Mouse (Mus musculus): ENCODE data around the gene Crygb.
A peak's percentile ranks its signal among the peaks of the same experiment; 100 is the strongest.

The Crygb gene

DNA sequence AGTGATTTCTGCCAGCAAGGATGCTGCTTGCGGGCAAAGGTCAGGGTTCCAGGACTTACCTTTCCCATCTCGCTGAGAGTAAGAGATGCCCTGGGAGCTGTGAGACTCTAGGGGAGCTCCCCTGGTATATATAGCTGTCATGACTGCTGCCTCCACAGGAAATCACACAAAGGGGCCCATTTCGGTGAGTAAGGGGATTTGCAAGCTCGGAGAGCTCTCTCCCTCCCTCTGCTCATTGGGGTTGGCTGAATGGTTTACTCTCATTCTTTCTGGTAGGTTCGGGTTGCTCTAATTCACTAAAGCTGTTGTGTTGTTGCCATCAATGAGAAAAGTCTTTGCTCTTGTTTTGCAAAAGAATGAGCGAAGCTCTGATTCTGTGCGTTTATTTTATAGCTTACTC lies at the start of gene Crygb:
Crygb (minus strand) TSS at position 101 of the 400 bp plus-strand sequence.
- DNase-seq, result no peak

- DNase-seq, result no peak
These were observed 49.6 kb upstream of the Crygb start for GRCm38 (mm10) chr1:65131671-65132070.

DNA sequence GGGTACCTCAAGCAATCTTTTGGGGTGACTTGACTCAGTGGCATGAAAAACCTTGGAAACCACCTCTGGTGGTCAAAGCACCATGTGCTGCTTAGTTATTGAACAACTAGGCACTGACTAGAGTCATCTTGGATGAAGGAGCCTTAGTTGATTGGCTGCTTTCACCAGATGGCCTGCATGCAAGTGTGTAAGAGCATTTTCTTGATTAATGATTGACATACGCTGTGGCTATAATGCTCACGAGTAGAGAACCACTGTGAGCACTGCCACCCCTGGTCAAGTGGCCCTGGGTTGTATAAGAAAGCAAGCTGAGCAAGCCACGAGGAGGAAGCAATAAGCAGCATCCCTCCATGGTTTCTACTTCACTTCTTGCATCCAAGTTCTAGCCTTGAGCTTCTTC lies 48.1 kb upstream of the Crygb start:
- DNase-seq, result no peak

- DNase-seq, result no peak
These were observed 47.6 kb upstream of the Crygb start for GRCm38 (mm10) chr1:65129634-65130180.

DNA sequence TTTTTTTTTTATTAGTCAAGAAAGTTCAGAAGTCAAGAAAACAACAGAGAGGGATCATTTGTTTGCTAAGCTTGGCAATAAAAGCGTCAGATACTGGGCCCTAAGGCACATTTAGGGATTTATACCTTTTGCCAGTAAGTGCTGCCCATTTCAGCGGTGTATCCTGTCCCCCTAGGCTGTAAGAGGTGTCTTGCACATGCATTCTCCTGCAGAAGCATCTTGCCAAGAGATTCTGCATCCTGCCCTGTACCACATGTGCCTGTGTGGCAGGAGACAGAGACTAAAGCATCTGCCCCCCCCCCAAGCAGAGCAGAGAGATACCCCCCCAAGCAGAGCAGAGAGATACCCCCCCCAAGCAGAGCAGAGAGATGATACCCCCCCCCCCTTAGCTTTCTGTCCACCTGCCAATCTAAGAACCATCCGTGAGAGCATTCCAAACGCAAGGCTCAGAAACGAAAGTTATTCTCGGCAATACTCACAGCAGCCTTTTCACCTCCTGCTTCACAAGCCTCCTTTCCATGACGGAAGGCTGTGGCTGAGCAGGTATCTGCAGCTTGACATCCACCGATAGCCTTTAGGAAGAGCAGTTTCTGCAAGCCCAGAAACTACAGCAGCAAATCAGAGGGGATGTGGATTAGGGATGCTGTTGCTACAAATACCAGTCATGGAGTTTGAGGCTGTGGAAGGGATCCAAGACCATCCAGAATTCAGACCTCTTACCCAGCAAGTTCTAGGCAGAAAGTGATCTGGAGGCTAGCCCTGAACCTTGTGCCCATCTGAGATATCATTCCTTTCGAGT lies 40.7 kb upstream of the Crygb start, which contains the start of gene D630023F18Rik:
D630023F18Rik (minus strand) TSS at position 641 of the 799 bp plus-strand sequence.
- no peak for DNase-seq

- no peak for DNase-seq
These were observed 37.4 kb upstream of the Crygb start, which contains the start of gene Gm28845 for GRCm38 (mm10) chr1:65119438-65119837. TSS of gene Gm28845 (minus strand) at chr1:65119558.

- DNase-seq, result no peak
These were observed 36.2 kb upstream of the Crygb start for GRCm38 (mm10) chr1:65118150-65118913.

- no peak for DNase-seq
These were observed 31.6 kb upstream of the Crygb start for GRCm38 (mm10) chr1:65113536-65114172.

- no peak for DNase-seq
These were observed 30.7 kb upstream of the Crygb start for GRCm38 (mm10) chr1:65112807-65113196.

GRCm38 (mm10) chr1:65112031-65112806 lies 30.1 kb upstream of the Crygb start:
- peak; percentile 17 for DNase-seq

DNA sequence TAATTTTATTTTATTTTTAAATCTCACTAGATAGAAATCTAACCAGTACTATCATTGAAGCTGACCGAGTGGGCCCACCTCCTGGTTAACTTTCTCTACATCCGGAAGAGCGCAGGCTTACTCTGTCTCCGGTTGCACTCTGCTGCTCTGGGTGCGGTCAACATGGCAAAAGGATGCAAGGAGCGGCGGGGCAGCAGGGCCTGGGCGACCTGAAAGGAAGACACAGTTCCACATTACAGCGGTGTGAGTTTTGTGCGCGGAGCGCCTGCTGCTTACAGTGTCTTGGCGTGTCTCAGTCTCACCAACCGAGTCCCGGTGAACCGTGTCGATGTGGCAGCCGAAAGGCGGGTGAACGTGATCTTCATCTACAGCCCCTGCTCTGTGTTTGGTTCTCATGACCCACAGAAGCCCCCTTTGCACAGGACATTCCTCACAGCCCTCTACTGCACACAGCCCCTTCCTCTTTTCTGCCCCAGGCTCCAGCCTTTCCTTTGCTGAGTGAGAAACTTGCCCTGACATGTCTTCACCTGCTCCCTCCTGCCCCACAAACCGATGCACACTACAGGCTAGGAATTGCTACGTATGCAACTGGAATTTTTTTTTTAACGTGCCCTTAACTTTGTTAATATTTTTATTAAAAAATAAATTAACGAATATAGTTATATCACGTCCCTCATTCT lies 27.8 kb upstream of the Crygb start:
- no peak for DNase-seq

- DNase-seq, result no peak
These were observed 27.1 kb upstream of the Crygb start for GRCm38 (mm10) chr1:65109196-65109595.

GRCm38 (mm10) chr1:65107654-65108279 lies 25.7 kb upstream of the Crygb start:
- no peak for DNase-seq

DNA sequence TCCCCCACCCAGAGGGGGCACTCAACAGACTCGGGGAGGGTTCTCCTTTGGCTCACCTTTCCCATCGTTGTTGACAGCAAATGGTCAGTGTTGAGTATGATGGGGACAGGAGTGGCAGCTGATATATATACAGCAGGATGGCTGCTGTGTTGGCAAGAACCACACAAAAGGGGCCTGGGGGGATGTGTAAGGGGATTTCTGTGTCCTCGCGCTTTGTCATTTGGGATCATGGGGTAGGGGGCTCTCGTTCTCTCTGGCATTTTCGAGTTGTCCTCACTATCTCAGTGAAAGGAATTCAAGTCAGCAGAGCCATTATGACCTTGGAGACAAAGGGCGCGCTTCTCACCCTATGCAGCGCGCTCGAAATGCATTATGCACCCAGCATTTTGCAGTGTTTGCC lies 21.2 kb upstream of the Crygb start, which contains the start of gene Cryga:
Cryga (minus strand) TSS at position 101 of the 400 bp plus-strand sequence.
- no peak for DNase-seq

DNA sequence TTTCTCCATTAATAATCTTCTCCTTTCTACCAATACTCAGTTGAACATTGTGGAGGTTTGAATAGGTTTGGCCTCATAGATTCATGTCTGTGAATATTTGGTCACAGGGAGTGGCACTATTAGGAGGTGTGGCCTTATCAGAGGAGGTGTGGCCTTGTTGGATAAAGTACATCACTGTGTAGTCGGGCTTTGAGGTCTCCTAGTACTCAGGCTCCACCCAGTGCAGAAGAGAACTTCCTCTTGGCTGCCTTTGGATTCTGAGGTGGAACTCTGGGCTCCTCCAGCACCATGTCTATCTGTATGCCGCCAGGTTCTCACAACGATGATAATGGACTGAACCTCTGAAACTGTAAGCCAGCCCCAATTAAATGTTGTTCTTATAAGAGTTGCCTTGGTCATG lies 14.9 kb upstream of the Crygb start:
- no peak for DNase-seq

DNA sequence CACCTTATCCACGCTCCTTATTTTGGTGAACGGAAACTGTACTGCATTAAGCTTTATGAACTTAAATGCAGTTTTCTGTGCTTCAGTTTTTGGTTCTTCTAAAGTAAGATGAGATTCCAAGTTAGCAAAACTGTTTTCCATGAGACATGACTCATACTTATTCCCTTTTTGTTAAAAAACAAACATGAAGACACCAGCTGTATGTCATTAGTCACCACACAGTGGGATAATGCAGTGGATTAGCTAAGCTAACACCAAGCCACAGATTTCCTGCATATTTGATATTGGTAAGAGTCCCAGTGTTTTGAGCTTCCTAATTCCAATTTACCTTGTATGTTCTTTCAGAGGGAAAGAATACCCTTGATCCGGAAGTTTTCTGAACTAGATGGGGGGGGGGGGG lies 9.5 kb upstream of the Crygb start:
- no peak for DNase-seq

DNA sequence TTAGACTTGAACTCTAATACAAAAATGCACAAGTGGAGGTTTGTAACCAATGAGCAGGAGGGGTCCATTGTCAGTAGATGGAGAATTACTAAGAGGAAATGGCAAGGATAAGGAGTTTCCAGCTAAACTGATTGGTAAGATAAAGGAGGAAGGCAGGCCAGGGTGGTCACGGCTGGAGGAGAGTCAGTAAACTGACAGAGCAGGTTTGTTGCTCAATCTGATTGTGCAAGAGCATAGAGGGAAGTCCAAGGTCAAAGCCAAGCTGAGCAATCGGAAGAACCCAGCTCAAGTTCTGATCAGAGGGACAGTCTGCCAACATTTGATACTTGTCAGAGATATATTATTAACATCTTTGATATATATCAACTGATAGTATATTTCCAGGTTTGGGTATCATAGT lies 8.3 kb upstream of the Crygb start:
- DNase-seq, result no peak

DNA sequence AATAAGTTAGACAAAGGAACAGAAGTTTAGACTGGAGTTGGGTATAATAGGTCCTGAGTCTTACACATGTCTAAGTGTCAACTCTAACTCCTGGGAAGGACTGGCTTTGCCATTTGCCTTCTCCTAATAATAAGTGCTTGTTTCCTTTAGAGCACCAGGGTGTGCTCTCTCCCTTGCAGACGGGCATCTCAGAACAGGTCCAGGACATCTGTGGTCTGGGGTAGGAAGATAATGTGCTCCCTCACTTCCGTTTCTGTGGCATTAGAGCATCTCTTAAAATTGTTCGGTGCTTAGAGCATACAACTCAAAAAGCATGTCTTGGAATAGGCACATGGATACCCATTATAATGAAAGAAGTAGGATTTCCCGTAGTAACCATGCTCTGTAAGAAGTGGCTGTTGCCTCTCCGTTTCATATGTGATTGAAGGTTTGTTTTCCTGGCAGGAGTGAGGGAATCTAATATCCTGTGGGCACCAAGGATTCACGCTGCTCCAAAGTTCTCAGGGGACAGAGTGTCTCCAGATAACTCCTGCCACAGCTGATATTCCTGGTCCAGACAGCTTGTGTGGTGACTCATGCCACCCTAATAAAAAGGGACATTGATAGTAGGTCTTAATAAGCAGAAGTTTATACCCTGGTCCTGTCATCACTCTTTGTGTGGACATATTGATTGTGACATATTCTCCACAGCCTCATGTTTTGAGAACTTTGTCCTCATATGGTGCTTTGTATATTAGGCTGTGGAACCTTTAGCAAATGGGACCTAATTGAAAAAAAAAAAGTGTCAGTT lies 6.7 kb upstream of the Crygb start:
- no peak for DNase-seq

DNA sequence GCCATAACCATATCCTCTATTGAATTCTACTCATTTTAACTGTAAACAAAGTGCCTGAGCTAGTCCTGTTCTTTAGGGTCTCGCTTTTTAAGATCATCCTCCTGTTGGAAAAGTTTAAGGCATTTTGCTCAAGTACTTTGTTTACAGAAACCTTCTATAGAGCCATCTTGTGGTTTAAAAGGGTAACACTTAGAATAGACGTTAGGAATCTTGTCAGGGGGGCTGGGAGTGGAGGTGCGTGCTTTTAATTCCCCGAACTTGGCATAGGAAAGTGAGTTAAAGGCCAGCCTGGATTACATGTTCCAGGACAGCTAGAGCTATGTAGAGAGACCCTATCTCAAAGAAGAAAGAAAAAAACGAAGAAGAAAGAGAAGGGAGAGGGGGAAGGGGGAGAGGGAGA lies 6.5 kb downstream of the Crygb start:
- no peak for DNase-seq

DNA sequence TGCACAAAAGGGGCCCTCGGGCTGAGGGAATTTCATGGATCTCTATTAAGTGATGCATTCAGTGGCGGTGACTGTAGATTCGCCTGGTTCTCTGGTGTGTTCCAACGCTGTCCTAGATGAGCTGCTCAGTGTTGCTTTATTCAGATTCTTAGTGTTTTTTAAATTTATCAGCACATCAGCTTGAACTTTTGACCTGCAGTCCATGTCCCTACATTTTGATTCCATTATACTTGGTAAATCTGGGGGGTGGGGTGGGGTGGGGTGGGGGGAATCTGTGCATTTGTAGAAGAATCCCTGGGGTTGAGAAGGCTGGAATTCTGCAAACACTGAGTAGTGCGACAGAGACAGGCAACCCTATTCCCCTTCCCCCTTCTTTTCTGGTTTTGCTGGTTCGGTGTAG lies 8.5 kb downstream of the Crygb start, which contains the start of gene Crygc:
Crygc (minus strand) TSS at position 101 of the 400 bp plus-strand sequence.
- DNase-seq, result no peak

All from thymus, postnatal 25 days (tissue).